Mouse (Mus musculus) hindbrain, embryonic 16.5 days (tissue): Measurements from ENCODE around the gene Olfr1437. TPM values are rescaled to one million over a fixed set of nuclear protein-coding genes. Genes with fewer than 3 reads are reported as not detected.
"Not testable (repeated sequence)": the region's sequence is repeated elsewhere in the genome, so short reads cannot be mapped to it uniquely, and the experiment has no call there.

ENCODE experiments used
- ATAC-seq: fragments of 200-750 bp; cut with Nextera tagmentation; 2 replicates; pipeline ENCODE4 v1.8.0; 2017; ENCODE audit warnings: moderate TSS enrichment, moderate library complexity
- H3K27ac ChIP-seq: fragments of 300-500 bp; sonication (generic); 2 replicates; pipeline ENCODE4 v1.5.1; 2014; ENCODE audit warnings: low read depth, mild to moderate bottlenecking, control low read depth, low read length, moderate library complexity
- H3K27me3 ChIP-seq: fragments of 300-500 bp; sonication (generic); replicated peaks from 2 replicates; pipeline ENCODE4 v1.6.1; 2014; ENCODE audit warnings: low read length; ENCODE audit not compliant: control insufficient read depth, insufficient read depth
- H3K36me3 ChIP-seq: fragments of 300-500 bp; sonication (generic); 2 replicates; pipeline ENCODE4 v1.6.1; 2014; ENCODE audit warnings: mild to moderate bottlenecking, low read length, moderate library complexity, mixed read lengths; ENCODE audit not compliant: control insufficient read depth, insufficient read depth
- H3K4me1 ChIP-seq: fragments of 300-500 bp; sonication (generic); 2 replicates; pipeline ENCODE4 v1.6.1; 2014; ENCODE audit warnings: low read depth, low read length; ENCODE audit not compliant: control insufficient read depth, insufficient read depth
- H3K4me2 ChIP-seq: fragments of 300-500 bp; sonication (generic); 2 replicates; pipeline ENCODE4 v1.6.1; 2014; ENCODE audit warnings: mild to moderate bottlenecking, low read length, control low read depth, moderate library complexity
- H3K4me3 ChIP-seq: fragments of 300-500 bp; sonication (generic); 2 replicates; pipeline ENCODE4 v1.5.1; 2014; ENCODE audit warnings: mild to moderate bottlenecking, low read length, control low read depth, moderate library complexity
- H3K9ac ChIP-seq: fragments of 300-500 bp; sonication (generic); 2 replicates; pipeline ENCODE4 v1.6.1; 2014; ENCODE audit warnings: low read depth, mild to moderate bottlenecking, control low read depth, low read length, moderate library complexity
- H3K9me3 ChIP-seq: fragments of 300-500 bp; sonication (generic); 2 replicates; pipeline ENCODE4 v1.6.1; 2014; ENCODE audit warnings: mild to moderate bottlenecking, low read length, moderate library complexity; ENCODE audit not compliant: control insufficient read depth
- WGBS: fragments of 180-500 bp; shearing (Covaris S2); extraction: QIAGEN DNeasy Blood & Tissue Kit; methylation state at CpG from one replicate; pipeline ENCODE4 v1.1.7; 2014; 5-methylcytosine and 5-hydroxymethylcytosine counted together
- polyA plus RNA-seq: library from polyadenylated mRNA; unstranded; fragments of >200 nt; fragmentation: Nextera tagmentation; extraction: Ambion mirVana; gene quantifications from 2 replicates; pipeline ENCODE4 v1.2.1, GENCODE M21; 2015

The Olfr1437 gene
- polyA plus RNA-seq, result not detected in 2 replicates

DNA sequence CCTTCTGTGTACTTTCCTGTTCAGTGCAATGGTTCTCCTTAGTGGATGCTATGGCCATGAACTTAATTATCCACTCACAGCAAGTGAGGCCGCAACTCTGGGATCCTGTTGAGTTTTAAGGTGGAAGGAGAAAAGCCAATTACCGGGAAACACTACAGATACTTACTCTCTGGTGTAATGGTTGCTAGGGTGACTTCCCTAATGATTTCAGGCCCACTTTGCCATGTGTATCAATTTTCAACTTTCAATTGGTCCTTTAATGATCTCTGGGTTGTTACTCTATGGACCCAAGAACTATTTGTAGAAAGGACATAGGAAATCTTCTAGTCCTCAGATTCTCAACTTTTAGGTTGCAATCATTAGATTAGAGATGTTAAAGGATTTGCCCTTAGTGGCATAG lies at the start of gene Olfr1437:
Gene Olfr1437, minus strand, starts transcription at position 101 of the 400 bp plus-strand sequence.
- ATAC-seq, result no peak
- WGBS, result 87% methylated on average over 2 of the region's 2 CpGs
- Histone ChIP-seq H3K4me3 (no peak within 1 kb of the TSS), H3K27ac (no peak within 1 kb of the TSS), H3K9me3 (no peaks in the 10 kb centered on the region), H3K4me1 (no peaks in the 10 kb centered on the region), H3K27me3 (no peaks in the 10 kb centered on the region), H3K9ac (no peak within 1 kb of the TSS), H3K36me3 (no peaks in the 10 kb centered on the region), H3K4me2 (no peak within 1 kb of the TSS)

DNA sequence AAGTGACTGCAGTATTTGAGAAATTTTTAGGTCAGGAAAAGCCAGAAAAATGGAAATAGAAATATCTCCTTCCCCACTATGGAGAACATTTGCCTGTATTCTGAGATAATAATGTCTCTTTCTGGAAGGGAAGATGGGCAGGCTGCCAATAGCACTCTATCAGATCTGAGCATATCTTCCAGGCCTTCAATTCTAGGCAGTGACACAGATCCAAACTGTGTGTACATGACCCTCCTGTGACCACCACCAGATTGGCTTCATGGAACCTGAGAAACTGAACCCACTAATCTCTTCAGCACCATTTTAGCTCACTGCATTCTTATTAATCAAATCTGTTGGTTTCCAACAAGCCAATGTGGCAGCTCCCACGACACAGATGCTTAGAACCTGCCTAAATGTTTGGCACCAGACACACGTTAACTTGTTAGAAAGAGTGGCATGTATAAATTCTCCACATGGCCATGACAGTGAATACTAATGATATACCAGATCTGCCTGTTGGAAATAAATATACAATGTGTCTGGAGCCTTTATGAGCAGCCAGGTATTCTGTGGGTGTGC lies 49.6 kb upstream of the Olfr1437 start:
- H3K27me3 ChIP-seq, result no peaks in the 10 kb centered on the region
- H3K36me3 ChIP-seq, result no peaks in the 10 kb centered on the region
- H3K4me1 ChIP-seq, result no peaks in the 10 kb centered on the region
- no peak overlapping the region for H3K4me2 ChIP-seq
- H3K9me3 ChIP-seq, result no peaks in the 10 kb centered on the region
- no peak overlapping the region for H3K4me3 ChIP-seq
- H3K27ac ChIP-seq, result no peak overlapping the region
- WGBS, result 58% methylated on average over 2 of the region's 2 CpGs
- no peak overlapping the region for H3K9ac ChIP-seq
- no peak for ATAC-seq

DNA sequence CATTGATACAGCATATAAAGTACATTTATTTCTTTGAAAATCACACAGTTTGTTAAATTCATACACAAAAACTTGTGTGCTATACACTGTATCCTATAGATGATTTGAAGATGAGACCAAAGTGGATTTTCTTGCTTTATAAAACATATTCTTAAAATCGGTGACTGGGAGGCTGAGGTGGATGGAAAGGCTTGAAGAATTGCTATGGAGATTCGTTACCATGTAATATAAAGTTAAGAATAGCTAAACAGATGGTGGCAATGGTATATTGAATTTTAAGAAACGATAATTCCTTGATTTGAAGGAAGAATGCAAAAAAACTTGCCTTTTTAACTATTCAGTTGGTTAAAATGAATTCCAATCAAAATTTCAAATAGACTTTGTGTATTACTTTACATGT lies 48.1 kb upstream of the Olfr1437 start:
- no peak overlapping the region for H3K4me2 ChIP-seq
- H3K4me1 ChIP-seq, result no peaks in the 10 kb centered on the region
- H3K36me3 ChIP-seq, result no peaks in the 10 kb centered on the region
- no peak overlapping the region for H3K9ac ChIP-seq
- H3K9me3 ChIP-seq, result no peaks in the 10 kb centered on the region
- ATAC-seq, result no peak
- 85% methylated on average over 3 of the region's 3 CpGs for WGBS
- no peaks in the 10 kb centered on the region for H3K27me3 ChIP-seq
- H3K27ac ChIP-seq, result no peak overlapping the region
- no peak overlapping the region for H3K4me3 ChIP-seq

DNA sequence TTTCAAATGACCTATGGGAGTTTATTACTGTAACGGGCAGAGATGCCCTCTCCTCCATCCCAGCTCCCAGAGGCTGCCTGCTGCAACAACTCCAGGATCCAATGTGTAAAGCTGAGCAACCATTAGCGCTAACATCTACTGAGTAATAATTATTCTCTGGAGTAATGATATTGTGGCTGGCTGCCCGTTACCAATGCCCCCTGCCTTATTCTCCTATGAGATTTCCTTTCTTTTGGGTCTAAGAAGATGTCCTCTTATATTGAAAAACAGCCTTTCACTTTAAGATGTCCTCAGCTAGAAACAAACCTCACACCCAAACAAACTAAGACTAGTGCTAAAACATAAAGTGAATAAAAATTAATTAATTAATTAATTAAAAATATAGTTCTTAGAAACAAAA lies 10.9 kb upstream of the Olfr1437 start, which contains the start of gene Olfr1438-ps1:
Gene Olfr1438-ps1, minus strand, starts transcription at position 101 of the 400 bp plus-strand sequence.
- Histone ChIP-seq H3K27ac (no peak within 1 kb of the TSS), H3K4me2 (no peak within 1 kb of the TSS), H3K4me1 (no peaks in the 10 kb centered on the region), H3K9me3 (no peaks in the 10 kb centered on the region), H3K4me3 (no peak within 1 kb of the TSS), H3K36me3 (no peaks in the 10 kb centered on the region), H3K27me3 (no peaks in the 10 kb centered on the region), H3K9ac (no peak within 1 kb of the TSS)
- WGBS, result 80% methylated on average over 3 of the region's 3 CpGs
- no peak for ATAC-seq

DNA sequence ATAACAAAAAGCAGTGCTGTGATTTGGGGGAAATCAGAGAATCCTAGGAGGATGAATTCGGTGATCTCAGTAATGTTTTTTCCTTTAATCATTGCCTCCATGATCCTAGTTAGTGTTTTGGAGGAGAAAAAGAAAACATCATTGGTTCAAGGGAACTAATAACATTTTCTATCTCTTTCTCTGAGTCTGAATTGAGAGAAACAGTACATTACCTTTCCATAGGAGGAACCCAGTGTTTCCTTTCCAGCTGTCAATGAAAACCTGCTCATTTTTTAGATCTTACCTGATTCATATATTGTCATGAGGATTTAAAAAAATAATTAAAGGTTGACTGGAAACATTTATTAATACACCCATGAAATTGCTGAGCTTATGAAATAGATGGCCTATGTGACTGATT lies 25.9 kb downstream of the Olfr1437 start, which contains the start of gene Olfr1436:
Gene Olfr1436, minus strand, starts transcription at position 101 of the 400 bp plus-strand sequence.
- not testable (repeated sequence) for H3K36me3 ChIP-seq, H3K4me3 ChIP-seq, ATAC-seq, H3K4me1 ChIP-seq, H3K27me3 ChIP-seq, H3K9me3 ChIP-seq, H3K27ac ChIP-seq, H3K4me2 ChIP-seq, H3K9ac ChIP-seq
- WGBS, result 79% methylated on average over 1 of the region's 1 CpGs

DNA sequence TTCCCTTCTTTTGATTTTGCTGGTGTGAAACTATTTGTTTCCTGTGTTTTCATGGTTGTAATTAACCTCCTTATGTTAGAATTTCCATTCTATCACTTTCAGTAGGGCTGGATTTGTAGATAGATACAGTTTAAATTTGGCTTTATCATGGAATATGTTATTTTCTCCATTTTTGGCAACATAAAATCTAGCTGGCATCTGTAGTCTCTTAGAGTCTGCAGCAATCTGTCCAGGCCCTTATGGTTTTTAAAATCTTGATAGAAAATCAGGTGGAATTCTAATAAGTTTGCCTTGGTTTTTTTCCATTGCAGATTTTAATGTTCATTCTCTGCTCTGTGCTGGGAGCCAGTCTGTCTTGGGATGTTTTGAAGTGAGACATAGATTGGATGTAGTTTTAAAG lies 31.9 kb downstream of the Olfr1437 start:
- no peaks in the 10 kb centered on the region for H3K4me1 ChIP-seq
- no peak overlapping the region for H3K4me3 ChIP-seq
- H3K27ac ChIP-seq, result no peak overlapping the region
- no peak overlapping the region for H3K9ac ChIP-seq
- H3K4me2 ChIP-seq, result no peak overlapping the region
- no peaks in the 10 kb centered on the region for H3K9me3 ChIP-seq
- no peaks in the 10 kb centered on the region for H3K36me3 ChIP-seq
- H3K27me3 ChIP-seq, result no peaks in the 10 kb centered on the region
- no peak for ATAC-seq

DNA sequence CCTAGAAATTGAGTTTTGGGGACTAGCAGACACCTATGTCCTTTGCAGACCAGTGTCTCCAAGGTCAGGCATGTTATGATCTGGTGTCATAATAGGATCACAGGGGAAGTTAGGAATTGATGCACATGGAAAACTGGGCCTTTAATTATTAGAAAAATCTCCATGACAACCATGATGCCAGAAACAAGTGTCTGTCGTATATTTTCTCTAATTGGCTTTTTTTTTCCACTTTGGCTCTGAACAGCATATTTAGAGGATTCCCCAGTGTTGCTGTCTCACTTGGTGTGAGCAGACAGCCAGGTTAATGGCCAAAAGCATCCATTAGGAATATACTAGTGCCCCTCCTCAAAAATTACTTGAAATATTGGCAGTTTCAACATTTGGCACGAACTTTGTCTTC lies 45.3 kb downstream of the Olfr1437 start, which contains the start of gene Olfr1434:
Gene Olfr1434, plus strand, starts transcription at position 301 of the 400 bp plus-strand sequence.
- ATAC-seq, result no peak
- Histone ChIP-seq H3K4me1 (no peaks in the 10 kb centered on the region), H3K9me3 (no peaks in the 10 kb centered on the region), H3K4me2 (no peak within 1 kb of the TSS), H3K9ac (no peak within 1 kb of the TSS), H3K27me3 (no peaks in the 10 kb centered on the region), H3K4me3 (no peak within 1 kb of the TSS), H3K36me3 (no peaks in the 10 kb centered on the region), H3K27ac (no peak within 1 kb of the TSS)
- WGBS, result 75% methylated on average over 2 of the region's 2 CpGs

Other genes with a start within 250 kb of the Olfr1437 start
- gene Olfr1425, start 247.4 kb downstream of the Olfr1437 start, polyA plus RNA-seq, result not detected in 2 replicates
- gene Olfr1426, start 233.1 kb downstream of the Olfr1437 start, polyA plus RNA-seq, result not detected in 2 replicates
- gene Olfr1427, start 221.8 kb downstream of the Olfr1437 start, polyA plus RNA-seq, result not detected in 2 replicates
- not detected in 2 replicates for gene Olfr1428, start 209.2 kb downstream of the Olfr1437 start, polyA plus RNA-seq
- gene Olfr76, start 201.9 kb downstream of the Olfr1437 start, polyA plus RNA-seq, result not detected in 2 replicates
- gene Olfr1555-ps1, start 155.0 kb downstream of the Olfr1437 start, polyA plus RNA-seq, result not detected in 2 replicates
- not detected in 2 replicates for gene Olfr1431, start 124.5 kb downstream of the Olfr1437 start, polyA plus RNA-seq
- gene Olfr1432, start 92.5 kb downstream of the Olfr1437 start, polyA plus RNA-seq, result not detected in 2 replicates
- not detected in 2 replicates for gene Olfr262, start 83.4 kb downstream of the Olfr1437 start, polyA plus RNA-seq
- not detected in 2 replicates for gene Olfr235, start 64.1 kb downstream of the Olfr1437 start, polyA plus RNA-seq
- not detected in 2 replicates for gene Olfr1434, start 45.2 kb downstream of the Olfr1437 start, polyA plus RNA-seq
- gene Olfr1436, start 26.0 kb downstream of the Olfr1437 start, polyA plus RNA-seq, result not detected in 2 replicates
- not detected in 2 replicates for gene Olfr1438-ps1, start 10.8 kb upstream of the Olfr1437 start, polyA plus RNA-seq
- not detected in 2 replicates for gene Olfr1440, start 62.2 kb upstream of the Olfr1437 start, polyA plus RNA-seq
- not detected in 2 replicates for gene Olfr1441, start 92.3 kb upstream of the Olfr1437 start, polyA plus RNA-seq
- not detected in 2 replicates for gene Pfpl, start 102.8 kb upstream of the Olfr1437 start, polyA plus RNA-seq
- 0.66 and 0.77 TPM in 2 replicates for gene Mpeg1, start 135.7 kb upstream of the Olfr1437 start, polyA plus RNA-seq
- 32.7 and 39.2 TPM in 2 replicates for gene Dtx4, start 176.4 kb upstream of the Olfr1437 start, polyA plus RNA-seq
- 6.2 and 6.9 TPM in 2 replicates for gene Fam111a, start 220.6 kb upstream of the Olfr1437 start, polyA plus RNA-seq